Mouse (Mus musculus) neural tube, postnatal 0 days (tissue): Measurements from ENCODE around the gene Lrrc74b. TPM values are rescaled to one million over a fixed set of nuclear protein-coding genes. Genes with fewer than 3 reads are reported as not detected.

Experiments
- polyA plus RNA-seq: library from polyadenylated mRNA; unstranded; fragments of >200 nt; fragmentation: Nextera tagmentation; extraction: Ambion mirVana; gene quantifications from 2 replicates; pipeline ENCODE4 v1.2.1, GENCODE M21; 2015

The Lrrc74b gene
- polyA plus RNA-seq, result 2.1 and 2.5 TPM in 2 replicates

DNA sequence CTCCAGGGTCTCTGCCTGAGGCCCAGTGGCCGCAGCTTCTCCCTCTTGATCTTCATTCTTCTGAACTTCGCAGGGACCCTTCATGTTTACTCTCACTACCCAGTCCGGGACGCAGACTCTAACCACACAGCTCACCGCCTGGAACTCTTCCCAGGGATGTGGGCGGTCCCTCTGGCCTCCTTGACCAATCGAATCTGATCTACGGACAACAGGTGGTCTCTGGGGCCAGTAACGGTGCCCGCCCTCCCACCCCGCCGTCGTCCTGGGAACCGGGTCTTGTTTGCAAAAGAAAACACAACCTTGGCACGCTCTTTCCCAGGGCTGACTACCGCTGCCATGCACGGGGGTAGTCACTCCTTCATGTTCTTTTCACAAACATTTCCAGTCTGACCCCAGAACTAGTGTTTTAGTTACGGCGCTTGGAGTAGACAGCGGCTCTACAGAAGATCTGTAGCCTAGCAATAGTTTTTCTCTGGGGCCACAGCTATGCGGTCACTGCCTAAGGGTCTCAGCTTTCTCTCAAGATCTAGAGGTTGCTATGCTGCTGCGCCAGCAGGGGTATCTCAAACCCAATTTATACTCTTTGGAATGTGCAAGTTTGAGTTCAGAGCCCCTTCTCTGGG, at the start of gene Lrrc74b:
TSS of gene Lrrc74b (minus strand) at position 120 of the 623 bp plus-strand sequence.

DNA sequence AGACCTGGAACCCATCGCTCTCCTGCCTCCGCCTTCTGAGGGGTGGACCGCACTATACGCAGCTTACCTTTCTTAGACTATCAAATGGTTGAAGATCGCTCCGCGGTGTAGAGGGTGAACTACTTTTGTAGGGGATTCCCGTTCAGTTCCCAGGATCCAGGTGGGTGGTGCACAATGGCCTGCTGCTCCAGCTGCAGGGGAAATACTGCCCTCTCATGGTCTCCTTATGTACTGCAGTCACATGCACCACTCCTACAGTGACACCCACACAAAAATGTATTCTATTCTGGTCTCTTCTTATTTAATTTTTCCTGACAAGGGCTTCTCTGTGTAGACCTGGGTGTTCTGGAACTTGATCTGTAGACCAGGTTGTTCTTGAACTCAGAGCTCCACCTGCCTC, 22.0 kb upstream of the Lrrc74b start, which contains the start of gene Slc7a4:
TSS of gene Slc7a4 (minus strand) at position 151 of the 400 bp plus-strand sequence.

DNA sequence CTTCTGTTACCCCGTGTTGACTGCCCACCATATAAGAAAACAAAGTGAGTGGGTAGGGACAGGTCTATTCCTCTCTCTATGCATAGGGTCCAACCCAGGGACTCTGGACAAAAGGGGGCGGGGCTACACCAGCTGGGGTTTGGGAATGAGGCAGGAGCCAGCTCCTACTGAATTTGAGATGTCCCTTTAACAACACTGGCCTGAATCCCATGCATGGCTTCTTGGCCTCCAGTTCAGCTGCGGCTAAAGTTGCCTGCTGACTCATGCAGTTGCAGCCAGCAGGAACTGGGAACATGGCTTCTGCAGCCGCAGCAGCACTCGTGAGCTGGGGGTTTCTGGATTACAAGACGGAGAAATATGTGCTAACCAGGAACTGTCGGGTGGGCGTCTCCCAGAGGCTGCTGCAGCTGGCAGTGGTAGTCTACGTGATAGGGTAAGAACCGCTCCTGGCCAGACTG, 733 bp upstream of the Lrrc74b start, which contains the start of gene P2rx6:
TSS of gene P2rx6 (plus strand) at position 135 of the 458 bp plus-strand sequence.

DNA sequence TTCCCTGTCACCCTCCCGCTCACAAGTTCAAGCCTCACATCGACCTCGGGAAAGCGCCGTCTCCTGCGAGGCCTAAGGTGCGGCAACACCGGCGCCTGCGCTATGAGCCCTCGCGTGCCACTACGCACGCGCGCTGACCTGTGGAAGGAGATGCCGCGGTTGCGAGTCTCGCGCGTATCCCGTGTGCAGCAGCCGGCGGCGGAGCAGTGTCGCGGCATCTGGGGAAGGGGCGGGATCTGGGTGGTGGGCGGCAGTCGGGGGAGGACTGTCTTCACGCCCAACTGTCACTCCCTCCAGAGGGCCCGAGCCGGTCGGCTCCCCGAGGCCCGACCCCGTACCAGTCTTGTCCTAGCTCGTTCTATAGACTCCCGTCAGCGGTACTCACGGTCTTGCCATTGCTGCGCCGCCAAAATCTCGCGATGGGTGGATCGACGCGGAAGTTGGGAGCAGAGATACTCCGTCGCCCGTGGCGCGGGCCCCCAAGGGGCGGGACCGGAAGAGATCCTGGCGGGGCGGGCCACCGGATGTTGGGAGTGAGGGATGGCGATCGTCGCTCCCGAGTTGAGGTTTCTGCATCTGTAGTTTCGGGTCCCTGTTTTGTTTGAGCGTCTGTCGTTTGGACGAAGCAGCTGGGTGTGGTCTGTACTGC, 30.3 kb downstream of the Lrrc74b start, which contains the start of gene Thap7:
TSS of gene Thap7 (minus strand) at position 497 of the 649 bp plus-strand sequence.

DNA sequence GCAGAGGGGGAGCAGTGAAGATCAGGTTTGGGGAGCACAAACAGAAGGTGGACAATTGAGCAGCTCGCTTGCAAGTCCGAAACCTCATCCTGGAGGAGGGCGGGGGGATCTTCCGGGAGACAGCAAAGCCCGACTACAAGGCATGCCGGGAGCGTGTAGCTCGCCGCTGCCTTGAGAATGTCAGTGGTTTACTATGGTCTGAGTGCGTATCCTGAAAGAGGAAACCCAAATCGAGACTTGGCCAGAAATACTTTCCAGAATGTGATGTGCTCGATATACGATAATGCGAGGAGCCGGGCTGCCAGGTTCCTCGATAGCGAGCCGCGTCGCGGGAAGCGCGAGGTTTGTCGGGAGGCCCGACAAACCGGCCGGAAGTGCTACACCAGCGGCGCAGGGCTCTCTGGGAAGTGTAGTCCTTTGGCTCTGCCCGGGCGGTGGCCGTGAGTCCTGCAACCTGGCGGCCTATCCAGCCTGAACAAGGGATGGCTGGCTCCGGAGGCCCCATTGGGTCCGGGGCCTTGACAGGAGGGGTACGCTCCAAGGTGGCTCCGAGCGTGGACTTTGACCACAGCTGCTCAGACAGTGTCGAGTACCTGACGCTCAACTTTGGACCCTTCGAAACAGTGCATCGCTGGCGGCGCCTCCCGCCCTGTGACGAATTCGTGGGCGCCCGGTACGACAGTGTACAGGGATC, 52.4 kb downstream of the Lrrc74b start, which contains the start of gene Lztr1:
TSS of gene Lztr1 (plus strand) at position 143 of the 694 bp plus-strand sequence.

Other genes starting within 250 kb of the Lrrc74b start
- gene Serpind1, start 229.9 kb downstream of the Lrrc74b start, polyA plus RNA-seq, result 6.0 and 10.8 TPM in 2 replicates
- gene Snap29, start 155.3 kb downstream of the Lrrc74b start, polyA plus RNA-seq, result 16.9 and 17.1 TPM in 2 replicates
- 43.5 and 57.2 TPM in 2 replicates for gene Pi4ka, start 154.9 kb downstream of the Lrrc74b start, polyA plus RNA-seq
- gene Crkl, start 109.3 kb downstream of the Lrrc74b start, polyA plus RNA-seq, result 58.6 and 60.4 TPM in 2 replicates
- gene Aifm3, start 71.6 kb downstream of the Lrrc74b start, polyA plus RNA-seq, result 10.7 and 14.5 TPM in 2 replicates
- gene Lztr1, start 52.6 kb downstream of the Lrrc74b start, polyA plus RNA-seq, result 76.8 and 85.5 TPM in 2 replicates
- gene Thap7, start 30.1 kb downstream of the Lrrc74b start, polyA plus RNA-seq, result 63.9 and 64.6 TPM in 2 replicates
- gene P2rx6, start 638 bp upstream of the Lrrc74b start, polyA plus RNA-seq, result 3.3 TPM in 2 replicates
- 55.4 and 58.7 TPM in 2 replicates for gene Slc7a4, start 22.0 kb upstream of the Lrrc74b start, polyA plus RNA-seq
- 16.9 and 20.5 TPM in 2 replicates for gene Smpd4, start 58.1 kb upstream of the Lrrc74b start, polyA plus RNA-seq
- 38.1 and 38.7 TPM in 2 replicates for gene Ccdc74a, start 85.2 kb upstream of the Lrrc74b start, polyA plus RNA-seq
- 31.0 and 35.2 TPM in 2 replicates for gene Med15, start 171.6 kb upstream of the Lrrc74b start, polyA plus RNA-seq
- gene Klhl22, start 198.4 kb upstream of the Lrrc74b start, polyA plus RNA-seq, result 68.8 and 72.8 TPM in 2 replicates
- gene Scarf2, start 236.0 kb upstream of the Lrrc74b start, polyA plus RNA-seq, result 4.0 and 5.4 TPM in 2 replicates